Comparison of ENCODE assay signal across 15 mouse cellular contexts in the genomic region with DNA sequence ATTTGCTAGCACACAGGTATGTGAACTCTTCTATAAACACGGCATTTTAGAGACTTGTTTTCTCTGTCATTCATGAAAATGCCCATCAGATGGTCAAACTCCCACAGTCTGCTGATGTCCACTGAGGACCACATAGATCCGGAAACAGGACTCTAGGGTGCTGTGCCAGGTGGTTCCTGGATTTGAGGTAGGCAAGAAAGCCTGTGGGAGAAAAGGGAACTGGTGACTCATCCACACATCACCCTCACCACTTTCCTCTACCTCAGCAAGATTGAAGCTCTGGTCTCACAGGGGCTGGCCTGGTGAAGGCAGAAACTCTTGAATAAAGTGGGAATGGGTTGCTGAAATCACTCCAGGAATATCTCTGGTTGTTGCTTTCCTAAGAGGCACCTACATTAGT.
"Had no signal": no experiment of that assay in that cellular context is flagged by ENCODE, and none has a peak within 500 bp of the region (broad histone marks: within the 10 kb centered on the region; RNA-seq: fewer than 3 reads in every experiment).

No protein-coding gene starts in this region.

- ATAC-seq: liver, embryonic 12.5 days; midbrain, embryonic 15.5 days had no signal

- DNase-seq: kidney, adult 18-20 months; kidney, adult 9 months; kidney, postnatal 14 days; kidney, postnatal 4 days; layer of hippocampus, adult 9-11 months; left cerebral cortex, postnatal 4 days; lung, adult 18-20 months; lung, postnatal 10 days; lung, postnatal 36 days; right cerebral cortex, adult 18-20 months; right cerebral cortex, postnatal 14 days; right cerebral cortex, postnatal 4 days; thymus, postnatal 25 days had no signal
